Mouse (Mus musculus) embryonic fibroblast, embryonic 13.5 days (primary cell): ENCODE results near the gene Cnksr3.

Experiments
- CTCF ChIP-seq: IDR thresholded peaks from 2 replicates; pipeline ENCODE4 v1.5.1; 2011; ENCODE audit warnings: mild to moderate bottlenecking, control low read depth, low read length, moderate library complexity, borderline replicate concordance; ENCODE audit not compliant: insufficient read depth
- POLR2A ChIP-seq: IDR thresholded peaks from 2 replicates; pipeline ENCODE4 v1.6.1; 2011; ENCODE audit warnings: low read depth, mild to moderate bottlenecking, control low read depth, low read length, moderate library complexity

DNA sequence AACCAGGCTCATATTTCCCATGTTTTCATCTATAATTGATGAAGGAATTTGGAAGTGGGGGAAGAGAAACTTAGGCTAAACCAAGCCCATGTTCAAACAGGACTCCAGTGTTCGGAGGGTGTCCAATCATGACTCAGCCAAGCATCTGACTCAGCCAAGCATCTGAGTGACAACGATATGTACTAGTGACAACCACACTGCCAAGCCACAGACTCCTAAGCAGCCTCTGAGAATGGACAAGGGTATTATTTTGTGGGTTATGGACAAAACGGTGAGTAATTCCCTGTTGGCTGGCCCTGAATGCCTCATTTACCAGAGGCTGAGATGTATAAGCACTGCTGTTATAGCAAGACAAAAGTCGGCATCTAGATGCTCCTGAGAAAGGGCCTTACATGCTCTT lies 98.3 kb downstream of the Cnksr3 start:
- TF ChIP-seq POLR2A = no peak
- TF ChIP-seq CTCF = no peak
